Mouse (Mus musculus): ENCODE measurements around the gene Klhdc8a.

Klhdc8a gene

DNA sequence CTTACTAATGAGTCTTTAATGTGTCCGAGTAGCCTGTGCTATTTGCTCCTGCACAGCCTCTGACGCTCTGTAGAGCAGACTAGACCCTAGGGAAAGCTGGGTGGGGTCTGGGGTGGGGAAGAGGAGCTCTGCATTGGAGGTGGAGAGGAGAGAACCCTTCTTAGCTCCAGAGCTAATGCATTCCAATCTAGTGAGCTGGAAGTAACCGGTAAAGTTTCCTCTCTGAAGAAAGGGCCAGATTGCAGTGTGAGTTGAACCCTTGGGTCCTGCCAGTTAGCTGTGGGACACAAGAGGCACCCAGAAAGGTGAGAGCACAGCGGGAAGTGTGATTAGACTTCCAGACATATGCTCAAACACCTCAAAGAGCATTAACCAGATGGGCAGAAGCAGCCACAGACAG is 6.7 kb upstream of the Klhdc8a start:
- peak; percentile 8 for DNase-seq

DNA sequence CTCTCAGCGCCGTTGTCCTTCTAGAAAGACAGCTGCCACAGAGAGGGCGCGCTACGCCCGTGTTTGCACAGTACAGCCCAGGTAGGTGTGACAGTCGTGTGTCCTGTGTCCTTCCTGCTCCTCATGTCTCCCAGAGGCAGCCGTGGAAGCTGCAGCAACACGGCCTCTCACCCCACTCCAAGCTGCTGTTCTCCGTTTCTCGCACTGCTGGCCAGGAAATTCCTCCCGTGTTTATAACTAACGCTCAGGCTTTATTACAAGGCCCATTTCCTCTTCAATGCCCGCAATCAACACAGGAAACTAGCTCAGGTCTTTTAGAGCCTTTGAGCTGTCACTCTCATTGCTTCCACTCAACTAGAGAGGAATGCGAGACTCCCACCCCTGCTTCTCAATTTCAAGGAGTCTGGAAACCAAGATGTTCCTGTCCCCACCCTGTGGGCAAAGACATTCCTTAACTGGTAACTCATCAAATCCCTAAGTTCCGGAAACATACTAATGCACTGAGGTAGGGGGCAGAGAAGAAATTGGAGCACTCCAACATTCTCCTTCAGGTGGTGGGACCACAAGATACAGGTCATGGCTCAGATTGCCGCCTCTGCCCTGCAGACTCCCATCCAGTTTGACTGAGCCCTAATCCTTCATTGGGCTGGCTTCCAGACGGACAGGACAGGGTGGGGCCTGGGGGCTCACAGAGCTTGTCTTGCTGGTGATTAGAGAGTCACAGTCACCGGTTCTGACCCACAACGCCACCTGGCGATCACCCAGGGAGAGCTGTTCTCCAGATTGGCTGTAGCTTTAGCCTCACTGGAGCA is 5.9 kb upstream of the Klhdc8a start:
- peak; percentile 32 for DNase-seq

DNA sequence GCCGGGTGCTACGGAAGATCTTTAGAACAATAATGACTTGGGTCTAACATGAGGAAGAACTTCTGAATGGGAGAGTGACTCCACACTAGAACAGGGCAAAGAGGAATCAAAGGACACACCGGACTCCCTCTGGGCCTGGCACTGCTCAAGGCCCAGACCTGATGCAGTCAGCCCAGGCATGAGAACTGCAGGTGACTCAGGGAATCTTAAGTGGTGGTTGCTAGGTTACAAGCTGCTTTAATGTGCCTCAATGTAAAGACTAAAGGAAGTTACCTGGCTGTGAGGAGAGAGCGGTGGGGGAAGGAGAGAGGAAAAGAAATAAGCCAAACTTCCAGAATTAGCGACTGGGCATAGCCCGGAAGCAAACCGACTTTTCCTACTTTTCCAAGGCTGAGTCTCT is 2.9 kb upstream of the Klhdc8a start:
- DNase-seq = no peak

DNA sequence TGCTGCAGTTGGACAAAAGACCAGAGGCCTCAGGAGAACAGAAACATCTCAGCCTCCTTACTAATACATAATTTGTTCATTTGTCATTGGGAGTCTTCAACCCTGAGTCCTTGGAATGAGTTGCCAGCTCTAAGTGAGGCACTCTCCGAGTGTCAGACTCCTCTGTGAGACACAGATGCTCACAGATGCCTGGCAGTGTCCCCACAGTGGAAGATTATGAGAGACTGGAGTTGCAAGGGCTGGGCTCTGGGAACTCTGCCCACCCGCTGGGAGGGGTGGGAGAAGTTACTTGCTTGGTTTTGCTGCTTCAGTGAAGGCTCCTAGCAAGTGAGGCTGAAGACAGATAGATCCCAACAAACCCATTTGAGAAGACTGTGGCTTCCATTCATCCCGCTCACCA is 2.4 kb upstream of the Klhdc8a start:
- no peak for DNase-seq

DNA sequence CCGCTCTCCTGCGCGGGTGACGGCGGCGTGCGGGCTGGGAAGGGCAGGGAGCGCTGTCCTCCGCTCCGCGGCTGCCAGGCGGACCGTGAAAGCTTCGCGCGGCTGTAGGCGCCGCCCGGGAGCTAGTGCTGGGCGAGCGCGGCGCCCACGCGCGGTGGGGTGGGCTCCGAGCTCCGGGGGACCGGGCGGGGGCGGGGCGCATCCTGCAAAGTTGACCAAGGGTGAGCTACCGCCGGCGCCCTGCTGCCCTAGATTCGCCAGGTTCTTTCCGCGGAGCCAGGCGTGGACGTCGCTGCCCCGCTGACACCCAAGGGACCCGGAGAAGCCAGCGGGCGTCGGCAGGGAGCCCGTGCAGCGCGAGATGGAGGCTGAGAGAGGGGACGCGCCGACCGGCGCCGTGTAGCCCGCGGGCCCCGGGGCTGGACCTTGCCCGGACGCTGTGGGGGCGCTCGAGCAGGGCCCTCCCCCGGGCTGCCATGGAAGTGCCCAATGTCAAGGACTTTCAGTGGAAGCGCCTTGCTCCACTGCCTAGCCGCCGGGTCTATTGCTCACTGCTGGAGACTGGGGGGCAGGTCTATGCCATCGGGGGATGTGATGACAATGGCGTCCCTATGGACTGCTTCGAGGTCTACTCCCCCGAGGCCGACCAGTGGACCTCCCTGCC is 507 bp downstream of the Klhdc8a start:
- peak; percentile 37 for DNase-seq

DNA sequence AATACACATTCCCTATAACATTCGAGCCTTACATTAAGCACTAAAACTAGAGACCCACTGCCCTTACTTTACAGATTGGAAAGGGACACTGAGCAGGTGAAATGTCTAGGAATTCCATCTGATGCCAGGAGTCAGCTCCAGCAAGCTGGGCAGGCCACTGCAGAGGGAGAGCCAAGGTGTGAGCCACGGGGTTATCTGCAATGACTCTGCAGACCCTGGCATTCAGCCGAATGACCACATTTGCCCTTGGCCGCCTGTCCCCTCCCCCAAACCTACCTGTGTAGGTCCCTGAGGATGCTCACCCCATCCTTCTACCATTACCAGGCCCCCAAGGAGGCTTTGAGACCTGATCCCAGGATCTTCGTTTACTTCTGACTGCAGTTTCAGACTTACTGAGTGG is 1.3 kb downstream of the Klhdc8a start:
- peak; percentile 57 for DNase-seq

DNA sequence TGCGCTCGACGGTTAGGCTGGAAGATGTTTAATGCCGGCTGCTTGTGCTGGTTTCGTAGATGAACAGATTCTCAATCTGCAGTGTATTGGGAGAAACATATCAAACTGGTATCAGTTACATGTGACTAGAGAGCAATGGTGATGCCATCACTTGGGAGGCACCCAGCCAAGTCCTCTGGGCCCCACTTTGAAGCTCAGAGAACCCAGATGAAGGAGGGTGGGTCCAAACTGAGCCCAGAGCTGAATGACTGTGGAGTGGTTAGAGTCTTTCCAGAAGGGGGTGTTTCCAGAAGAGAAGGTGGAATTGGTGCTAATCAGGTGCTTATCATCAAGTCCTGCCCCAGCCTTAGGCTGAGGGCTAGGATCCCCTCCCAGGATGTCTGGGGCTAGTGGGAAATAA is 2.8 kb downstream of the Klhdc8a start:
- DNase-seq = no peak

DNA sequence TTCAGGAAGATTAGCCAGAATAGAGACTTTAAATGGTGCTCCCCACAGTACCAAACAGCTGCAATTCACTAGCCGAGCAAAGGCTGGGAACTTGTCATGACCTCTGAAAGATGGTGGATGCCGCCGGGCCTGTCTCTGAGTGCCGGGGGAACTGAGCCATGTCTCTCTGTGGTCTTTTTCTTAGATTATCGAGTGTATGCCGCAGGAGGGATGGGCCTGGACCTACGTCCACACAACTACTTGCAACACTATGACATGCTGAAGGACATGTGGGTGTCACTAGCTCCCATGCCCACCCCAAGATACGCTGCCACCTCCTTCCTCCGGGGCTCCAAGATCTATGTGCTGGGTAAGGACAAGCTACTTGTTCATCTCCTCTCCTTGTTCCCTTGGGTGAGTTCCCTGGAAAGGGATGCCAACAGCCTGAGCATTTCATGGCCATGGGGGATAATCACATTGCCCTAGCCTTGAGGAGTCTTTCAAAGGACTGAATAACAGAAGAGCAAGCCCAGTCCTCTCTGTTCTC is 4.0 kb downstream of the Klhdc8a start:
- DNase-seq = no peak

DNA sequence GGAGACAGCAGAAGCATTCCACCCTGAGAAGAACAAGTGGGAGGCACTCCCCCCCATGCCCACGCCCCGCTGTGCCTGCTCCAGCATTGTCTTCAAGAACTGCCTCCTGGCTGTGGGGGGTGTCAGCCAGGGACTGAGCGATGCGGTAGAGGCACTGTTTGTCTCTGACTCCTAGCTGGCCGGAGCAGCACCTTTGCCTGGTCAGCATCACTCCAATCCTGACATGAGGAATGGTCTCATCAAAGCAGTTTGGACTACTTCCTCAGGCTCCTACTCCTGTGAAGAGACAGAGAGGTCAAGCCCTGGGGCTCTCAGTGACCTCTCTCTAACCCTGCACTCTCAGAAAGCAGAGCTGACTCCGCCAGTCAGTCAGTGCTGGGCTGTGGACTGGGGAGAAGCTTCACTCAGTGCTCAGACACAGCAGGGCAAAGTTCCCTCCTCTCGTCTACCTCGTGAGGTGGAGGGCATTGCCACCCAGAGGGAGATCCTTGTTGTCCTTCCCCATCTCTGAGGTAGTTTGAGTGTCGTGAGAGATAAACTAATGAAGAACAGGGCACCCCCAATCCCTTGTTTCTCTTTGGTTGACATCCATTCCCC is 6.3 kb downstream of the Klhdc8a start:
- no peak for DNase-seq

DNA sequence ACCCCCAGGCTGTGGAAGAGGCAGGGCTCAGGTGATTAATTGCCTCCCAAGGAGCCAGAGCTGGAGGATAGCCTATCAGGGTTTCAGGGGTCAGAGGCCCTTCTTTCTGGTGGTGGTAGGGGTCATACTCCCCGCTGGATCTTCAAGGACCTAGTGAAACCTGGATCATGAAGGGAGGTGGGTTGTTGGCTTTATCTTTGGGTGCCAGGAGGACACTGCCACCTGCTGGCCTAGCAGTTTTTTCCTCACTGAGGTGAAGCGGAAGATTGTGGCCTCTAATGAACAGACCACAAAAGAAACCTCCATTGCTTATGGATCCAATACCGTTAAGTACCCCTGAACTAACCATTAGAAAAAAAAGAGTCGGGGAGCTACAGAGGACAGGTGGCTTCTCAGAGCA is 7.7 kb downstream of the Klhdc8a start:
- DNase-seq = peak; percentile 59

DNA sequence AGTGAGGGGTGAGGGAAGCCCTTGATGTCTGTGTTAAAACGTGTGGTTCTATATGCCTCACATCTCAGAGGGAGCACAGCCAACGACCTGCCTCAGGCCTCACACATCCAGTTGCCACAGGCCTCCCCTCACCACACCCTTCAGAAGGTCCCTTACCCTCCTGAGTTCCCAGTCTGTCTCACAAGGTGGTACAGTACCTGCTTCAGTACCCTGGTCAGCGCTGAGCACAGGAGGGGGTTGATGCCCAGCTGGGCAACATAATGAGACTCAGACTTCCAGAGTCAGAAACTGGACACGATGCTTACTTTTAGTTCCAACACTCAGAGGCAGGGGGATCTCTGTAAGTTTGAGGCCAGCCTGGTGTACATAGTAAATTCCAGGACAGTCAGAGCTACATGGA is 8.4 kb downstream of the Klhdc8a start:
- DNase-seq = no peak

DNA sequence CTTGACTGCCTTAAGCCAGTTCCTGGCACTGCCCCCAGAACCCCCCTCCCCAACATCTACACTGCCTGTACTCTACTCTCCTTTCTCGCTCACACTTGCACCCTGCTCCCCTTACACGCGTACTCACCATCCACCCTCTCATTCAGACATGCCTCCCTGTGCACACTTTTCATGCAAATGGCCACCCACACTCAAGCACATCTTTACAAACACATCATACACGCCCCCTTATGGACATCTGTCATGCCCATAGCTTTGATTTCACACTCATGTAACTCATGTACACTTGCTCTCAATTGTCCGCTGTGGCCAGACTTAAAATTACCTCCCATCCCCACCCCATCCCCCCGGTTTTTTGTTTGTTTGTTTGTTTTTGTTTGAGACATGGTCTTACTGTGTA is 9.5 kb downstream of the Klhdc8a start:
- DNase-seq = no peak

DNA sequence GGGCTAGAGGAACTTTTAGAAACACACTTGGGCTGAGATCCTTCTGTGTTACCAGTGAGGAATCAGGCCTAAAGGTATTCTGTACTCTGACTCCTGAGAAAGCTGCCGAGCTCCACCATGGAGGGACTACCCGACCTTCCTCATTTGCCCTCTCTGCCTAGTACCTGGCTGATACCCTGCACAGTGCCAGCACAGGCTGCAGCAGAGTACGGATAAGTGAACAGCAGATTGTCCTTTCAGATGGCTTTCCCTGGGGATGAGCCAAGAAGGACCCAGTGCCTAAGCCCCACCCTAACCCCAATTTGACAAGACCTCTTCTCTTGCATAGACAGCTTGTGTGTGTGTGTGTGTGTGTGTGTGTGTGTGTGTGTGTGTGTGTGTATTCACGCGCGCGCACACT is 10.2 kb downstream of the Klhdc8a start:
- DNase-seq = no peak

DNA sequence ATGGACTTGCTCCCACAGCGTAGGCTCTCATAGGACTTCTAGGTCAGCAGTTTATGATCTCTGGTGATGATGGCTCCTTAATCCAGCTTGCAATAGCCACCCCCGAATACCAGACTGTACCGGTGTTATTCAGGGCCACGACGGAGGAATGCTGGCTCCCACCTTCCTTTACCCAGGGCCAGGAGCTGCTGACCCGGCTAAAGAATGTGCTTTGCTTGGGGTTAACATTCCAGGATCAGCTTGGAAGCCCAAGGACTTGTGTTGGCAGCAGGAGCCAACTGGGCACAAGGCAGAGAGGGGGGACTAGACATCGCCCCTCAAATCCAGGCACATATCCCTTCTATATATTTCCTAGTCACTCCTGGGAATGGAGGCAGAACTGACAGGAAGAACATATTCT is 12.3 kb downstream of the Klhdc8a start:
- DNase-seq = no peak

DNA sequence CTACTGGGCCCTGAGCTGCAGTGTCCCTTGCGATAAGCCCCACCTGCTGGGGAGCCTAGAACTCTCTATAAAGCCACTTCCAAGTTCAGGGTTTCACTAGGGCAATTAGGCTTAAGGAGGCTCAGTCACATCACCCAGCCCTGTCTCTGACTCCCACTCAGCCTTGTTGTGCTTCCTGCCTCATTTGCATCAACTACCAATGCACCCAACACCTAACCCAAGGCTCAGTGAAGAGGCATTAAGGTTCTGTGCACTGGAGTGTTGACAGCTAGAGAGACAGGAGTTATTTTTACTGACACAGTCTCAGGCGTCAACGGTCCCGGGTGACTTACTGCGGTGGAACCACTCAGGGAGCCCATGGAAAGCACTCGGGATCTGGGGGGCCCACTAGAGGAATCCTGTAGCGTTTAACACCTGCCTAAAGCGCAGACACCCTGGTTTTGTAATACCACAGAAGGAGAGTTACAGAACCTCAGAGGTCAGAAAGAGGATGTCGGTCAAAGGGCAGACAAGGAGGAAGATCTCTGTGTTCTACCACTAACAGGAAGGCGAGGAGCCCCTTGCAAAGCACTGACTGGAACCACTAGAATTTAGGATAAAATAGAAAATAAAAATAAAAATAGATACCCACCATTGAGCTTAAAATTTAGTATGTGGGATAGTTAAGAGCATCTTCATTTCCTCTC is 12.9 kb downstream of the Klhdc8a start:
- no peak for DNase-seq

DNA sequence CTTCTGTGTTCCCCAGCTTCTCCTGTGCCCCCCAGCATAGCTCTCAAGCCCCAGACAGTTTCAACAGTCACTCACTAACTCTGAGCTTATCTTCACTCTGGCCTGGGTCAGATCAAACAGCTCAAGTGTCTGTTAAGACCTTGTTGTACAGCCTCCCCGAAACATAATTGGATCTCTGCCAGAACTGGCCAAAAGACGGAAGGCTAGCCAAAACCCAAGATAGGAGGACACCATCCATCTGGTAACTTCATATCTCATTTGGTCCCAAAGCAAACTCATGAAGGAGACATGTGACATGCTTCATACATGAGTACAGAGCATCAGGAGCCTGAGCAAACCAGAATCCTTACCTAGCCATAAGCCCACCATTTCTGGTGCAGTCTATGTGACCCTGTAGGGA is 13.6 kb downstream of the Klhdc8a start:
- DNase-seq = no peak

DNA sequence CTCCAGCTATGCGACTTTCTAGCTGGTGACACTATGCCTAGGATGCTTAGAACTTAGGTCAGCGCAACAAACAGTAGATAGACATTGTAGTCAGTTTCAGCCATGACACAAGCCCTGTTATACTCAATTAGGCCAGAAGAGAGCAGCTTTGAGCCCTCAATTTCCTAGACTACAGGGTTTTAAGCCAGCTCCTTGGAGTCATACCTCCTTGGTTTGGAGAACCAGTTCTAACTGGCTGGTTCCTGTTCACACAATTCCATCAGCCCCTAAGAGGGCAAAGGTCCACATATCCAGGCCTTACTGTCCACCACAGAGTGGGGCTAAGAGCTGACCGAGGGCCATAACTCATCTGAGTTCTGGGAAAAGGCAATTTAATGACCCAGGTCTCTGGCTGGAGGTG is 14.3 kb downstream of the Klhdc8a start:
- peak; percentile 73 for DNase-seq

DNA sequence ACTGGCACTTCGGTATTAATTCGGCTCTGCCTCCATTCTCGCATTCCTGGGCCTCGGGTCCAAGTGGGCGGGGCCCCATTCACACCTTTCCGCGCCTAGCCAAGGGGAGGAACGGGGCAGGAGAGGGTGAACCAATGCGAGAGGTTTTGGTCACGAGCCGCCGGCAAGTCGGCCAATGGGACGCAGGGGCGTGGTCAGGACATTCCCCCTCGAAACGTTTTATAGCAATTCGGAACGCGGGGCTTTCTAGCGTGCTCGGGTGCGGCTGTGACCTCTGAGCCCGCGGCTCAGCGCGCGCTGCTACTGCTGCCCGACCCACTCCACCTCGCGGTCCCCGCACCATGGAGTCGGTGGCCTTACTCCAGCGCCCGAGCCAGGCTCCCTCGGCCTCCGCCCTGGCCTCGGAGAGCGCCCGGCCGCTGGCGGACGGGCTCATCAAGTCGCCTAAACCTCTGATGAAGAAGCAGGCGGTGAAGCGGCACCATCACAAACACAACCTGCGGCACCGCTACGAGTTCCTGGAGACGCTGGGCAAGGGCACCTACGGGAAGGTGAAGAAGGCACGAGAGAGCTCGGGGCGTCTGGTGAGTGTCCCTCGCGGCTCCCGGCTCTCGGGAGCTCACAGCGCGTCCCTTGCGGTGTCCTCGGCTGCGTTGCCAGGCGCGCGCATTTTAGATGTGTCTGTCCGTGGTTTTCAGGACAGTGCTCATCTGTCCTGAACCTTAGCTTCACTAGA is 17.6 kb downstream of the Klhdc8a start, which contains the start of gene Nuak2:
Gene Nuak2, plus strand, starts transcription at position 238 of the 736 bp plus-strand sequence.
- DNase-seq = peak; percentile 87

DNA sequence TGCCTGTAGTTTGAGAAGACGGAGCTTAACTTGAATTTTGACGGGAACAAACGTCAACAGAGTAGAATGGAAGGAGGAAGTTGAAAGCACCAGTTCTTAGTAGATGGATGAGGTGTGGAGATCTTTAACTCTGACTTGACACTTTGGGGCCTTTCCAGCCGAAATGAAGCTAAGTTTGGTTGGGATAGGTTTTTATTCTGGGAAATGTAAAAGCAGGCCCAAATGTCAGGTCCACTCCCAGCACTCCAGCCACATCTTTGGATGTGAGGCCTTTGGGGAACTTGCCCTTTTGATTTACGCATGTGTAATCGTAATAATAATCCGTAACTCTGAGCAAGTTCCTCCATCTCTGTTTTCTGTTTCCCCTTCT is 18.2 kb downstream of the Klhdc8a start:
- DNase-seq = no peak

DNA sequence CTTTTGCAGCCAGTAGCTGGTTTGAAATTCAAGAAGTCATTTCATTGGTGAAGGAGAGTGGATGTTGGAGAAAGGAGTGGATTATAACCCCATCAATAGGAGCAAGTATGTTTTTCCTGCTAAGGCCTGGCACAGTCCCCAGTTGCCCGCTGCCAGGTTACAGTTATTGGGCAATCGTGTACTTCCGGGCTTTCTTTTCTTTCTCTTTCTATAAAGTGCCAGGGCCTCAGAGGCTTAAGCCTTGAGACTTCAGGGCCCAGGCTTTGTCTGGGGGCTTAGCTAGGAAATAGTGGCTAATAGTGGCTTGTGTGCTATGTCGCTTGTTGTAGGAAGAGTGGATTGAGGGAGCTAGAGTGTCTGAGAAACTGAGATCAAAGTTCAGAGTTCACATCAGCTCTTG is 19.0 kb downstream of the Klhdc8a start:
- no peak for DNase-seq

DNA sequence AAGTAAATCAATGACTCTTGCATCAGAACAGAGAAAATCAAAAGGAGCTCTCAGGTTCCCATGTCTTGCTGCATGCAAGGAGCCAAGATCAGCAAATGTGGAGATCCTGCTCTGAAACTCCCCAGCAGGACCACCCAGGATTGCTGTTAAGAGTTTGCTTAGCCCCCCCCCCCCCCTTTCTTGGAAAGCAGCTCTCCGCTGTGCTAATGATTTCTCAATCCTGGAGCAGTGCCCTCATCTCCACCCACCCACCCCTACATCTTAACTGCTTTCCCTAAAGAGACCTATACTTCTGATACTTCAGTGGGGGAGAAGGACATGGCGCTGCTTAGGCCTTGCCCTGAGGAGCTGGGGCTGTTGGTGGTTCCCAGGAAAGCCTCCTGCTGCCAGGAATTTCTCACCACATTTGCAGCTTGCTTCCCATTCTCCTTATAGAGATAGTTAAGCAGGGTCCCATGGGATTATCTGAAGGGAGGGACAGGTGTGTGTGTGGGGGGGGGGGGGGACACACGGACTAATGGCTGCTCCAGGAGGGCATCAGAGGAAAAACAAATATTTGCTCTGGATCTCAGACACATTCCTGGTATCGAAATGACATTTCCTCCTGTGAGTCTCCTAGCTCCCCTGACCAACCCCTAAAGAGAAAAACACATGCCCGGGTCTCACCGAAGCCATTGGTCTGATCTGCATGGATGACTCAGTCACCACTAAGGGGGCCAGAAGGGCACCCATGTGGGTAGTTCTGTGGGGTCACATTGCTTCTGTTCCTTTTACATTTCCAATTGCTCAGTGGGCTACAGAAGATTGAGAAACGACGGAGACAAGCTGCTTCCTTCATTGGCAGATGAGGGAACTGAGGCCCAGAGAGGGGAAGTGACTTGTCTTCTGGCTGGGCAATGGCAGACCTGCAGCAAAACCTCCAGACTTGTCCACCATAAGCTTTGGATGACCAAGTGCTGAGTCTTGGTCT is 19.8 kb downstream of the Klhdc8a start:
- no peak for DNase-seq
